Mouse (Mus musculus) right cerebral cortex, adult 18-20 months (tissue): ENCODE results near the gene Tnfaip8l1.

Experiments used
- DNase-seq: peaks from one replicate; pipeline ENCODE4 v3.0.0; 2022; ENCODE audit warnings: mixed read lengths

Tnfaip8l1 gene

DNA sequence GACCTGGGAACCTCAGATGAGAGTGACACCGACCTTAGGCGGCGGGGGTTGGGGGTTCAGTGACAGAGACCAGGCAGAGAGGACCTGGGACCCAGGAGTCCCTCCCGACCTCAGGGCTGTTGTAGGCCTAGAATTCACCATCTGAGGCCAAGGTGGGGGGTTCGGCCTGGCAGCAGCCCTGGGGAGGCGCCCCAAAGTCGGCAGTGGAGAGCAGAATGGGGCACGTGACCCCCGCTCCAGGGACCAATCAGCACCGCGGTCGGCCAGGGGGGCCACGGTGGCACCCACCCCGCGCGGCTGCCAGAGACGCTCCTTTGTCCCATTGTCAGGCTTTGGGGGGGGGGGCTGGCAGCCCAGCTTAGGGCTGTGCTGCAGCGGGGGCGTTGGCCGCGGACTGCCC is 22.9 kb upstream of the Tnfaip8l1 start:
- peak; percentile 63 for DNase-seq

DNA sequence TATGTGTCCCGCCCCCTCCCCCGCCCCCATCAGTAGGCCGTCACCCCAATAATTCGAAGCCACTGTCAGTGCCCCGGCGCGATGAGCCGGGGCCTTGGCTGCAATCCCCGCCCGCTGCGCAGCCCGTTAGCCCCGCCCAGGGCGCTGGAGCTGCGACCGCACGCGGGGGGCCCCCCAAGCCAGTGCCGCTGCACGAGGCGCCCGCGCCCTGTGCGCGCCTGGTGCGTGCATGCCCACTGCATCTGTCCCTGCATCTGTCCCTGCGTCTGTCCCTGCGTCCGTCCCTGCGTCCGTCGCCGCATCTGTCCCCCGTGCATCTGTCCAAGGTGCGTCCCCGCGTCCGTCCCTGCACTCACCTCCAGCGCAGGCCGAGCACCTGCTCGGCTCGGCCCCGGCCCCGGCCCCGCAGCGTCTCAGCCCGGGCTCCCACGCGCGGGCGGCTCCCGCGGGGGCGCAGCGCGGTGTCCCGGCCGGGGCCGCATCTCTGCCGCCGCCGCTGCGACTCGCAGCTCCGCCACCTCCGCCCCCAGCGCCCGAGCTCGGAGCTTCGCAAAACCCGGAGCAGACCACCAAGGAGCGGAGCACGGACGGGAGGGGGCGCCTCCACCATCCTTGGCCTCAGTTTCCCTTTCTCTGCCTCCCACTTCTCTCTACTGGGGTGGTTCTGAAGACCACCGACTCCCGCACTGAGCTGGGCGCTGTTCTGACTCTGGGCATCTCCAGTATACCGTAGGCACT is 22.2 kb upstream of the Tnfaip8l1 start, which contains the start of gene Sema6b:
Sema6b (minus strand) TSS at position 486 of the 738 bp plus-strand sequence.
- peak; percentile 85 for DNase-seq

DNA sequence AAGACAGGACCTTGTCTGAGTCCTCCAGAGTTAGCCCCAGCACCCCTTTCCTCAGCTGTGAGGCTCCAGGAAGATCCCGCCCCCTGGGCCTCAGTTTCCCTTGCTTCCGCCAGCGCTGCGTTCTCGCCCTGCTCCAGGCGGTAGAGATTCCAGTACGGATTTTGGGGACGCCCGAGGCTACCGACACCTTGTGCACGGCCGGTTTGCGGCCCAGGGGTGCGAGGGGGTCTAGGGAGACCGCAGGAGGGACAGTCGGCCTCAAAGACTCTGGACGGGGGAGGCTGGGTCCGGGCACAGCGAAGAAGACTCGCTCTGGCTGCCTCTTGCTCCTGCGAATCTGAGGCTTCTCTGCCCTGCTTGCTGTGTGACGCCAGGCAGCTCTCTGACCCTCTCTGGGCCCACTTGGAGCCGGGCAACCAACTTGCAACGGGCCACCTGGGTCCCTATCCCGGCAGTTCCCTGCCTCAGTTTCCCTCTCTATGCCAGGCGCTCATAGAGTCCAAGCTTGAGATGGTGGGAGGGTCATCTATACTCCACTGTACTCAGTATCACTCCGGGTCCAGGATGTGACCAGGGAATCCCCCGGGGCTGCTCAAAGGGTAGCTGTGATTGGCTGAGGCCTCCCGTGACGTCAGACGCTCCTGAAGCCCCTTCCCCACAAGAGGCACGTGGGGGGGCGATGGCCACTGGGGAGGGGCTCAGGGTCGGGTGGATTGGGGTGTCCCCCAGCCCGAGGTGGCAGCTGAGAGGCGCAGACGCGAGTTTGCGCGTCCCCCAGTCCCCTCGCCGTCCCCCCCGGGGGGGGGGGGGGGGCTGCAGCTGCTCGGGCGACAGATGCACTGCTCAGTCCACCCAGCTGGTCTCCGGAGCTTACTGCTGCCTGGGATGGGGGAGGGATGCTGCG is 20.3 kb upstream of the Tnfaip8l1 start:
- DNase-seq, result peak; percentile 59

DNA sequence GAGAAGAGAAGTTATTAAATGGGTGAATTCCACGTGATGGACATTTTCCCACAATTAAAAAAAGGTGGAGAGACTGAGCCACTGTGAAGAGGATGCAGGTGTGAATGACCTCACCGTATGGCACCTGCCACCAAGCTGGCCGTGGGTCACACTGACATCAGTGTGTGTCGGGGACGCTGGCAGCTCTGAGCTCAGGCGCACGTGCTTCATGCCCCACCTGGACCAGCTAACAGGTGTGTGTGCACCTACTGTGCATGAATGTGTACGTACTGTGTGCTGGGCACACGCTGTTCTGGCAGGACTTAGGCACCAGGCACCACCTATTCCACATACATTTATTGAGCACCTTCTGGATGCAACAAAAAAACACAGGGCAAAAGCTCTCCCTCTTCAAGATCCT is 17.7 kb upstream of the Tnfaip8l1 start:
- no peak for DNase-seq

DNA sequence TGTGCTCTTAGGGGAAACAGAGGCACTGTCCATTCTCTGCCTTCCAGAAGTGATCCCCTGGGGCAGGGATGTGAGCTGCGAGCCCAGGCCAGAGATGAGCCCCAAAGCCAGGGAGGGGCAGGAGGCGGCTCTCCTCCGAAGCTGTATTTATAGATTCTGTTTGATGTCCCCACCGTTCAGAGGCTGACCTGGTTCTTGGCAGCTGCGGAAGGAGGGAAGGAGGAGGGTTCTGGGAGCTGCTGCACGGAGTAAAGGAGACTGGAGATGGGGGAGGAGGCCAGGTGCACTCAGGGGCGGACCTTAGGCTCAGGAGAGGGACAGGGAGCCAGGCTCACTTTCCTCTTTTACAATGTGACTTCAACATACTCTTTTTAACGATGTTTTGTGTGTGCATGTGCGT is 16.1 kb upstream of the Tnfaip8l1 start:
- no peak for DNase-seq

DNA sequence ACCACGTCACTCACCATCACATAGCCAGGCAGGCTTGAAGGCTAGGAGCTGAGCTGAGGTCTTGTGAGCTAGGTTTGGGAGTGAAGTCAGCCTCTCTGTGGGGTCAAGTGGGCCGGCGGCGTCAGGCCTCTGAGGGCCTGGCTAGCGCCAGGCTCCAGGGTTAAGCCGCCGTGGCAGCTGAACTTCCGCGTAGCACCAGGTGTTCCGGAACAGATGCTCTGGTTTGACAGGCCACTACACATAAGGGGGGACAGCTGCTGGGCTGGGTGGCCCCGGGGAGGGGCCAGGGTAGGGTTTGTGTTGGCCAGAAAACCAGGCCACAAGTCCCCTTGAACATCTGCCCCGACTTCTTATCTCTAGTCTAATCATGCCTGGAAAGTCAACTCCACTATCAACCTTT is 14.9 kb upstream of the Tnfaip8l1 start:
- DNase-seq, result no peak

DNA sequence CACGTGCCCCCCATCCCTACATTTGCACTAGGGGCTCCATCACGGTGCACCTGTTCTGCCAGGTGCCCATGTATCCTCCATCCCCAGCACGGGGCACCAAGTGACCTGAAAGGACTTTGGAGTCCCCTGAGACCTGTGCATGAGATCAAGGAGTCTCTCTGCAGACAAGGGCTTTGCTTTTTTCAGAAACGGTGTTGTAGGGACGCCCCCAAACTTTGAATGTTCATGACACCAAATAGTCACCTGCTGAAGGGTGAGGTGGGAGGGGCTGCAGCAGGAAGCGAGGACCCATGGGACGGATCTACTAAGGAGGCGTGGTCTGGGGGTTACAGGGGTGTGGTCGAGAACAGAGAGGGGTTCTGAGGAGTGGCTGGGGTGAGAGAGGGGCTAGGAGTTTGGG is 14.0 kb upstream of the Tnfaip8l1 start:
- no peak for DNase-seq

DNA sequence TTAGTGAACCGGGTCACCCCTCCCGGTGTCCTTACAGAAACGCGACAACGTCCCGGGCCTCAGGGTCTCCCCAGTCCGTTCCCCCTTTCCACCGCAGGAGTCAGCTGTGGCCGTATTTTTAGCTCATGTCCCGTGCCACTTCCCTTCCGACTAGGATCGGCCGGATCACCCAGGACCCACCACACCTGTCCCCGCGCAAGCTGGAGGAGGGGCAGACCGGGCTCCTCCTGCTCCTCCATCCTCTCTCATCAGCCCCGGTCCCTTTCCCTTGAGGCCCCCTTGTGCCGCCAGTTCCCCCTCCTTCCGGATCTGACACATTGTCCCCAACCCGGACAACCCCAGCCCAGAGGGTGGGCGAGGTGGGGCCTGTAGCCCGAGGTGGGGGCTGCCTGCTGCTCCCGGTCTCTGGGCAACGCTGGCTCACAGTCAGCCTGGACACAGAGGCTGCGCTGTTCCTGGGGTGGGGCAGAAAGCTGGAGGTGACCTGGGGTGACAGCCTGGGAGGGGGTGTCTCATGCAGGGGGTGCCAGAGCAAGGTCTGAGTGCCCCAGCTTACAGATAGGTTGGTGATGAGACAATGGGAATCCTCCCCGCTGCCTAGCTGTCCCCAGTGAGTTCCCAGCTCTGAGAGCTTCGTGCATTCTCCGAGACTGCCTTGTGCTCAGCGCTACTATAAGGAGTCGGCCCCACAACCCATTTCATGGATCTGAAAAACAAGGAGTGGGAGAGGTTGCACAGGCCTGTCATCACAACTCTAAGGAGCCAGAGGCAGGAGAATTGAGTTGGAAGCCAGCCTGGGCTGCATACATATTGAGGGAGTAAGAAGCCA is 13.3 kb upstream of the Tnfaip8l1 start:
- no peak for DNase-seq

DNA sequence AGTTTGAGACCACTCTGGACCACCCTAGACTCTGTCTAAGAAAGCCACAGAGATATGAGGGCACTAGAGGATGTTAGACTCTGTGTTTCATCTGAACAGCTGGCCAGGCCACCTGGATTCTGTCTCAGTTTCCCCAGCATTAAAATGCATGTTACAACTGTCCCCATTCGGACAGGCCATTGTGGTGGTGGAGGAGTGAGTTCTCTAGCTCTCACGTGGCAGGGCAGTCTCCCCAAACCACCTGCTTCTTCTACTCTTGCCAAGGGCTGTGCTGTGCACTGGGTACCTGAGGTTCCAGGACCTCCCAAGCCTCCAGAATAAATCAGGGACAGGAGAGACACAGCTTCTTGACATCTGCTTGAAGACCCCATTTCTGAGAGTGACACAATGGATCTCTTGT is 12.4 kb upstream of the Tnfaip8l1 start:
- no peak for DNase-seq

DNA sequence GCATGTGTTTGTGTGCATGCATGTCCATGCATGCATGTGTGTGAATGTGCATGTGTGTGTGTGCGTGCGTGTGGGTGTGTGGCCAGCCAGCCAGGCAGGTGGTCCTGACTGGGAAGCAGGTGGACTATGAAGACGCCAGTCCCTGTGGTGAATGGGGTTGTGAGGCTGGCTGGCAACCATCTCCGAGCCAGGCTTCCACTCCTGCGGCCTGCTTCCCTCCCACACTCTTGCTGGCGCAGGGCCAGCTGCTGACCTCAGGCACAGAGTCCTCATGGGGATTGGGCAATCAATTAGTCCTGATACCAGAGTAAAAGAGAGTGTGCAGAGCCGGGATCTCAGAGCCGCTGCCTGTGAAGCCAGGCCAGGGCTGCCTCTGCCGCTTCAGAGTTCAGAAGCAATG is 8.6 kb upstream of the Tnfaip8l1 start:
- no peak for DNase-seq

DNA sequence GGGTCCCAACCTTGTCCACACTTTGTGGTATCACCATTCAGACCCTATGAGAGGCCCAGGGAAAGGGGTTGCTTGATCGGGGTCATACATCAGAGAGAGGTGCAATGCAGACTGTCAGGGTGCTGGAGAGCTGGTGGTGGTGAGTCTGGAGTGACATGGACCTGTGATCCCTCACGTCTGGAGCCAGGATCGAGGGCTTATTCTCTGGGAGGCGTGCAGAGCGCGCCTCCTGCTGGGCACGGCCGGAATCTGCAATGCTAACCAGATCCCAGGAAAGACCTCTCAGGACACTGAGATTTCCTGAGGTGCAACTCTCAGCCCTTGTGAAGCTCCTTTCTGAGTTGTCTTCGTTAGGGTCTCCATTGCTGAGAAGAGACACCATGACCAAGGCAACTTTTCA is 2.5 kb upstream of the Tnfaip8l1 start:
- DNase-seq, result peak; percentile 58

DNA sequence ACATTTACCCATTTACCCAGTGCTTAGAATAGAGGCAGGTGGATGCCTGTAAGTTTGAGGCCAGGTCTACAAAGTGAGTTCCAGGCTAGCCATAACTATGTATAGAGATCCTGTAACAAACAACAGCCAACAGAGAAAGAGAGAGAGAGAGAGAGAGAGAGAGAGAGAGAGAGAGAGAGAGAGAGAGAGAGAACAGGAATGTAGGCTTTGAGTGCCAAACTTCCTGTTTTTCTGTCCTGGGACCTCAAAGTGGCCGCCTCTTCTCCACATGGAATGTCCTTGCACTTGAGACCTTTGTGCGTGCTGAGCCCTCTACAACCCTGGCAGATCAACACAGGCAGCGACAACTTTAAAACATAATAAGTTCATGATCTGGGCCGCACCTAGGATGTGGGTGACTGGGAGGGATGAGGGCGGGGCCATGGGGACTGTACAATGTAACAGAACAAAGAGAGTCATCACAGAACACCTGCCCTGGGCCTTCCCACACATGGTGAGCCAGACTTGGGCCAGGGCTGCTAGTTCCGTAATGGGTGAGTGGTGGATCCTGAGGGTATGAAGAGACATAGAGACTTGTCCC is 1.3 kb downstream of the Tnfaip8l1 start:
- DNase-seq, result no peak

DNA sequence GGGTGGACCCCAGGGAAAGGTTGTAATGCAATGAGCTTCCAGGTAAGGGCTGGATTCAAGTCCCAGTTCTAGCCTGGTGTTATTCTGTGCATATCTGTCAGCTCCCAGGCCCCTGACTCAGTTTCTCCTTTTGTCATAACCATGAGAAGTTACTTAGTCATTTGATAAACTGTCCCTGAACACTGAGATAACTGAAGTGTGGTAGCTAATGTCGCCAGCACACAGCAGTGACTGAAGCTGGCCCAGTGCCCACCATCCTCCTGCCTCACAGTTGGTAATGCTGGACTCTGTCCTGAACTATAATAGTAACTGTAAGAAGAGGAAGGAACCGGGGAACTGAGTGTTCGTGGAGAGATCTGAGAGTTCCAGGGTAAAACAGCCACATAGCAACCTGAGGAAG is 2.2 kb downstream of the Tnfaip8l1 start:
- DNase-seq, result no peak

DNA sequence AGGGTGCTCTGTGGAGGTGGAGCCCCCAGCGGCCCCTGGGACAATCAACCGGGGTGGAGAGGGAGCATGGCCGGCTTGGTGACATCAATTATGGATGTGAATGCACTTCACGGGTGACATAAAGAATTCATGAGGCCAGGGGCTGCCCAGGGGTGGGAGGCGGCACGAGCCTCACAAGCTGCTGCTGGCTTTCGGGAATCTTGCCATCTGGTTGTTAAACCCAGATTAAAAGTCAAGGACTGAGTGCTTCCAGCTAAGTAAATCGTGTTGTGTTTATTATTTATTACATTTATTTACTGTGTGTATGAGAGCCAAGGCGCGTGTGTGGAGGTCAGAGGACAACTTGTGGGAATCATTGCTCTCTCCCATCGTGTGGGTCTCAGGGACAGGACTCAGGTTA is 3.4 kb downstream of the Tnfaip8l1 start:
- no peak for DNase-seq

DNA sequence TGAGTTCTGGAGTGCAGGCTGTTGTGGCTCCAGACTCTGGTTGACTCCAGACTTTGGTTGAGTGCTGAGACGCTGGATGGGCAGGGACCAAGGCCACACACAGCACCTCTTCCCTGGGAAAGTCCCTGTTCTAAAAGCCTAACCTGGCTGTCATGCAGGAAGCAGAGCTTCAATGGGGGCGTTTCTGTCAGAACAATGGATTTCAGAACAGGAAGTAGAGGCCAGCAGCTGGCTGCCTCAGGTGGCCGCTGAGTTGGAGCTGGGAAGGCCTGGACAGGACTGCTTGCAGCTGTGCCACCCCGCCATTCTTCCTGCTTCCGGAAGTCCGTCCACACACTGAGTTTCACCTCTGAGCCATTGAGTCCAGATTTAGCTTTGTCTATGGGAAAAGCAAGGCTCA is 7.6 kb downstream of the Tnfaip8l1 start:
- no peak for DNase-seq

DNA sequence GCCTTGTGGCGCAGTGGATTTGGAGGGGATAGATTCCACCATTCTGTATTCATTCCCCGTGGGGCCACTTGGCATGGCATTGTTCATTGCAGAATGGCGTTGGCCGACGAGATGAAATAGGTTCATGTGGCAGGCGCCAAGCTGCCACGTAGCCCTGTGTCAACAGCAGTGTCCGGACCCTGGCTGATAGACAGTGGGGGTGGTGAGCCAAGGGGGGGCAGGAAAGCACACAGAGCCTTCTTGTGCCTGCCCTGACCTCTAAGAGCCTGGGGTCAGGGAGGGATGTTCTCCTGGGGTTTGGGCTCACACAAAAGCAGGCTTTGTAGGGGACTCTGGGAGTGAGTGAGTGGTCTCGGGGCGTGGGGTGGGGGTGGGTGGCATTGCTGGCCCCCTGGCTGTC is 8.4 kb downstream of the Tnfaip8l1 start:
- no peak for DNase-seq

DNA sequence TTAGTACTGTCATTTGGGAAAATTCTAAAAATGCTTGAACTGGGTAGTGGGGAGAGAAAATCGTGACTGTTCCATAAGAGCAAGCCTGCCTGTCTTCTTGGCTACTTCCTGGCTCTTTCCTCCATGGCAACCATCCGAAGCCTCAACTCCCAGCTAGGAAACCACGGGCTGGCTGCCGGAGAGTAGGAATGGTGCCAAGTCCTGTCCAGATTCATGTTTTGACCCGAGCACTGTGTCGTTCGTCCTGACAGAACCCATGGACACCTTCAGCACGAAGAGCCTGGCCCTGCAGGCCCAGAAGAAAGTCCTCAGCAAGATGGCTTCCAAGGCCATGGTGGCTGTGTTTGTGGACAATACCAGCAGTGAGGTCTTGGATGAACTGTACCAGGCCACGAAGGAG is 9.2 kb downstream of the Tnfaip8l1 start:
- DNase-seq, result no peak

DNA sequence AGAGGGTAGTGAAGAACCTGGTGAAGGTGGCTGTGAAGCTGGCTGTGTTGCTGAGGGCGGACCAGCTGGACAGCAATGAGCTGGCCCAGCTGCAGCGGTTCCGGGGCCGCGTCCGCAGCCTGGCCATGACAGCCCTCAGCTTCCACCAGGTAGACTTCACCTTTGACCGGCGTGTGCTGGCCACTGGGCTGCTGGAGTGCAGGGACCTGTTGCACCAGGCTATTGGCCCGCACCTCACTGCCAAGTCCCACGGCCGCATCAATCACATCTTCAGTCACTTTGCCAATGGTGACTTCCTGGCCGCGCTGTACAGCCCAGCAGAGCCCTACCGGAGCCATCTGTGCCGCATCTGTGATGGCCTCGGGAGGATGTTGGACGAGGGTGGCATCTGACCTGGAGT is 9.6 kb downstream of the Tnfaip8l1 start:
- no peak for DNase-seq

DNA sequence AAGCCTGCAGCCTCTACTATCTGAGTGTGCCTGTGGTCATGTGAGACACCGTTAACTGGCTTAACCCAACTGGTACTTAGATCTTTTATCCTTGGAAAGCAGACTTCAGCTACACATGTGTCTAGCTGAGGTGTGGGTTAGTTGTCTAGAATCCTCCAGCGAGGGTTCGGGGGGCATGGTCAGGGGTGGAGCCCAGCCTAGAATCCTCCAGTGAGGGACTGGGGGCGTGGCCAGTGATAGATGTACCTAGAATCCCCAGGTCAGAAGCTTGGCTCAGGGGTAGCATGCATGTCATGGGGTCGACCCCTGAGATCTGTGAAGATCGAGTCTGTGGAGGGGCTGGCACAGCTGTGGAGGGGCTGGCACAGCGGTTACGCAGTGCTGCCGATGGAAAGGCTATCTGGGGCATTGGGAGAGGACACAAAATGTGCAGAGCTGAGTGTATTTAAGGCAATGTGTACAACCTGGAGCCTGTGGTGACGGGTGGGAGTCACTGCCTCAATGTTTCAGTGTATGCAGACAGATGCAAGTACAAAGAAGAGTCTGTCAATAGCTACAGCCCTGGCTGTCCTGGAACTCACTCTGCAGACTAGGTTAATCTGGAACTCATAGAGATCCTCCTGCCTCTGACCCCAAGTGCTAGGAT is 11.2 kb downstream of the Tnfaip8l1 start:
- no peak for DNase-seq

DNA sequence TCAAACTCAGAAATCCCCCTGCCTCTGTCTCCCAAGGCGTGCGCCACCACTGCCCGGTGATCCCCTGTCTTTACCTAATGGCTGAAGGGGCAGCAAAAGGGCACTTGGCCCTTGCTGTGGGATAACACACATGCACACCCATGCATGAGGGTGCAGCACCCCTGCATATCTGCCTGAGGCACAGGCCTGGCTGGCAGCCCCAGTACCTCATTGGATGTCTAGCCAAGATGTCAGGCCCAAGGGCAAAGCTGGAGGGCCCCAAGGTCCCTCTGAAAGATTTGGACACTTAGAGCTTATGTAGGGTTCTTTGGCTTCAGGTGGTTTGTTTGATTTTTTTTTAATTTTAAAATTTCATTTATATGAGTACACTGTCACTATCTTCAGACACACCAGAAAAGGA is 13.1 kb downstream of the Tnfaip8l1 start:
- no peak for DNase-seq

DNA sequence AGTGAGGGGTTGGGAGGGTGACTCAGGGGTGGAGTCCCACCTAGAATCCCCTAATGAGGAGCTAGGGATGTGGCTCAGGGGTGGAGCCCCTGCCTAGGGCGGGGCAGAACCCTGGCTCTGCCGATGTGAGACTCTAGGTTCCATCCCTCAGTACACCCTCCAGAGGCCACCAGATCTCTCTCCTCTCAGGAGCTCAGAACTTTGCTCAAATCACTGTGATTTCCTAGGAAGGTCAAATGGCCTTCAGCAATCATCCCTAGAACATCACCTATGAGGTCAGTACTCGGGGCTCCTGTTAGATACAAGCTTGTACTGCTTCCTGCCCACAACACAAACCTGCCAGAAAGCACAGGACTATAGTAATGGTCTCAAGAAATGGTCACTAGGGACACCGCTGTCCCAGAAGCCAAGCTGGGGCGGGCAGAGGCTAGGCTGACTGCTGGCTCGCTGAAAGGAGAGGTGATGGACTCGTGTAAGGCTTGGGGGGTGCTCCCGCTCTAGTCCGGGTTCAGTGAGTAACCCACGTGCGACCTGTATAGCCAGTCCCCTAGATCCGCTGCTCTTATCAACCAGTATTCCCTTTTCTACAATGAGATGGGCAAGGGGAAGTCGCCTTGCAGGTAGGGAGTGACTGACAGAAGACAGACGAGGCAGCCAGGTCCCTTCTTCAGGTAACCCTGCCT is 20.8 kb downstream of the Tnfaip8l1 start:
- DNase-seq, result no peak

DNA sequence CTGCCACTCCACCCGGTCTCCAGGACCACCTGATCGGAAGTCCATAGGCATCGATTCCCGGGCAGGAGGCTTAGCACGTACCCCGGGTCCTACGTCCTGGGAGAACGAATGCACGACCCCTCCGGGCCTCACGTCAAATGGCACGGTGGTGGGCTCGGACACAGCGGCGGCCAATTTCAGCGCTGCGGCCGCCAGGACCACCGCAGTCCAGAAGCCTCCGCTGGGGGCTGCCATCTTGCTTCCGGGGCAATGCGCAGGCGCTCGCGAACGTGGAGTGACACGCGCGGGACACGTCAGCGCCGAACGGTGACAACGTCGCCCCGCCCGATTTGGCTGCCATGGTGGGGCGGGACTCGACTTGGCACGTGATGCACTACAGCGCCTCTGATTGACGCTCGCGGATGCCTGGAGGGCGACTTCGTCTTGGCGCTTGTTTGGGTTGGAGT is 21.4 kb downstream of the Tnfaip8l1 start, which contains the start of gene Mydgf:
Mydgf (minus strand) TSS at position 263 of the 446 bp plus-strand sequence.
- peak; percentile 97 for DNase-seq
